Mouse (Mus musculus) urinary bladder, postnatal 36 days (tissue): ENCODE measurements at regions not wholly inside any gene's neighbourhood (a gene's known extent, or its start where the extent isn't known, plus 50 kb on each side); places are given as distances from the start of the nearest gene placed in this dataset.

Experiments used
- DNase-seq, 2 experiments: peaks; one replicate each; pipeline ENCODE4 v3.0.0; 2022; ENCODE audit warnings: low spot score in 2 of 2, mixed read lengths in 1 of 2

GRCm38 (mm10) chr5:46092549-46092948 is 235.1 kb upstream of the Lcorl start:
- no peak for DNase-seq

DNA sequence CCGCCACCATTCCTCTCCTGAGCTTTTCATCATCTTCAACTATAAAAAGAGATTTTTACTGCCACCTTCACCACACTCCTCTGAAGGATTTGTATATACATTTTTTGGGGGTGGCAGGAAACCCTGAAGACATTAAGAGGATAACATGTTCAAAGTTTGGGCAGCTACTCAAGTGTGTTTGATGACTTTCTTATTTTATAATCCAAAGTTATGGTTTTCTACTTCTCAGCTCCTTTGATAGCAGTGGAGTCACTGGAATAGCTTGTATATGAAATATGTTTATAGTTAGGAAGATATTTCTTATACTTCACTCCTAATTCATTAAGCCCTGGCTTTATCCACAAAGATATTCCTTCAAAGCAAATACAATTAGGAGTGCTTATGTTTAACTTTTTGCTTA is 229.5 kb upstream of the Lcorl start:
- DNase-seq, result no peak

DNA sequence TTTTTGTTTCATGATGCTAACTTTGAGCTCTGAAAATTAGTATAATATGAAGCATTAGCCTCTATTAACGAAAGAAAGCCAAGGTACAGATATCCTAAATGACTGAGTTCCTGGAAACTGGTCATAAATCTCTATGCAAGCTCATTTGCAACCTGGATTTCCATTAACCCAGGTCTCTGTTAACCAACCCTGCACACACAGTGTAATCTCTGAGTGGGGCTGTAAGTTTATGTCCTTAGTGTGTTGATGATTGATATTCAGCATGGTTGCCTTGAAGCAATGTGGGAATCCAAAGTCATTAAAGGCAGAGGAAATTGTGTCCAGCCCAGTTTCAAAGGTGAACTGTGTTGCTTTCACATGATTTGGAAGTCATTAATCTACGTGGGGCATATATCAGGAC is 225.9 kb upstream of the Lcorl start:
- DNase-seq, result no peak

- no peak for DNase-seq
Measured at GRCm38 (mm10) chr5:46073744-46074143, 216.3 kb upstream of the Lcorl start.

DNA sequence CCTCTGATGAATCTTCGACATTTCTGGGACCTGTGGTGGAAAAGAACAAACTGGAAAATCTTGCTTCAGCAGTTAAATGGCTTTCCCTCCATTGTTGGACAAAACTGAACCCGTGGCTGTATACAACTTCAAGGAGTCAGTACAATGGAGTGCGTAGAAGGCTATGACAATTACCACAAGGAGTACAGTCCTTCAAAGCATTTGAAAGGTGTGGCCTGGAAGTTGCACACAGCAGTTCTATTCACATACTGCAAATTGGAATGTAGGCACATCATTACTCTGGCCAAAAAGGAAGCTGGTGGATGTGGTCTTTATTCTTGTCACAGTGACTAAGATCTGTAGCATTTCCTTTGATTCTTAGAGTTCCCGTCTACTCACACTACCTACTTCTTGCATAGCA is 215.7 kb upstream of the Lcorl start:
- DNase-seq, result no peak

- DNase-seq, result no peak
Measured at GRCm38 (mm10) chr5:46059910-46060309, 202.5 kb upstream of the Lcorl start.

GRCm38 (mm10) chr5:46054850-46055249 is 197.4 kb upstream of the Lcorl start:
- DNase-seq, result no peak

GRCm38 (mm10) chr5:46042684-46043348 is 185.4 kb upstream of the Lcorl start:
- no peak for DNase-seq

DNA sequence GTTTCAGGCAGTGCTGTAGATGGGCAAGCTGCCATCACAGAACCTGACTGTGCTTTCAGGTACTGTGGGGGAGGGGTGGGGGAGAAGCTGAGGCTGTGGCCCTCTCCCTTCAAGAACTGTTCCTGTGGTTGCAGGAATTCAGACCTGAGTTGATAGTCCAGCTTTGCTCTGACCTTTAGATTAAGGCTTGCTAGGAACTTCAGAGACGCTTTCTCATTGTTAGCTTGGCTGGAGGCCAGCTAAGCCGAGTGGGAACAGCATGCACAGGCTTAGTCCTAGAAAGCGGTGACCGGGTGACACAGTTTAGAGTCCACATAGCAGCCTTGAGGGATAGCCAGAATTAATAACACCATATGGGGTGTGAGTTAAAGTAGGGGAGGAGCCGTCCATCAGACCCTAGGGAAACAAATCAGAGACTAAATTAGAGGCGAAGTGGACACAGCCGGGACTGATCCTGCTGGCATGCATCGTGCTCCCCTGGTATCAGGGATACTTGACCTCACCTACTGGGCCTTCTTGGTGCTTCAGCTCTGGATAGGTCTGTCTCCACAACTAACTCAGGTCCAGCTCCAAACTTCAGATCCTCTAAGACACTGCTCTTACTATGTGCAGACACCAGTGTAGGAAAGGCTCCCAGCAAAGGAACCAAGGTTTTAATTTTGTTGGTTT is 175.7 kb upstream of the Lcorl start:
- peak; percentile 56 to 70 for DNase-seq

DNA sequence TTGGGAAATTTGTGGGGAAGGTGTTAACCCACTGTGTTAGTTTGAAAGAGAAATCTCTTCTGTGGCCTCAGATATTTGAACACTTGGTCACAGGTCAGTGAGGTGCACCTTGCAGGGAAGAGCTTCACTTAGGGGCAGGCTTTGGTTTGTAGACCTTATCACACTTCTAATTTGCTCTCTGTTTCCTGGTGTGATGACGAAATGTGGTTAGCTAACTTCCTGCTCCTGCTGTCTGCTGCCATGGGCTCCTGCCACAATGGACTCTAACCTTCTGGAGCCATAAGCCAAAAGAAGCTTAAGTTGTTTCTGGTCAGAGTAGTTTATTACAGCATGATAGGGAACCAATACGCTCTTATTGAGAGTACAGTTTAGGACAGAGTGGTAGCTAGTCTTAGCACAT is 174.8 kb upstream of the Lcorl start:
- no peak for DNase-seq

DNA sequence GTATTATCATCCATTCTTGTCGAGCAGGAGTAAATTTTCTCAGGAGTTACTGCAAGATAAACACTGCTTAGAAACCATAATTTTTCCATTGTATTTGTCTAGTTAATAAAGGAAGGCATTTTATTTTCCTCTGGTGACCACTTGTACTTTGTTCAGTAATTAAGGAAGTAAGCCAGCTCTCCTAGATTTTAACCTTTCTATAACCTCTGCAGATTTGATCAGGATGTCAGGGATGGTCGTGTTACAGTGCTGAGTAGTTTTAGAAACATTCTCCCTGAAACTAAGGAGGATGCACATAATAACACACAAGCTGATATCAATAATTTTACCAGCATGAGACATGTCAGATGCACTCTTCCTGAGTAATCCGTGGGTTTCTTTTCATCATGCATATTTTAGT is 166.7 kb upstream of the Lcorl start:
- no peak for DNase-seq

DNA sequence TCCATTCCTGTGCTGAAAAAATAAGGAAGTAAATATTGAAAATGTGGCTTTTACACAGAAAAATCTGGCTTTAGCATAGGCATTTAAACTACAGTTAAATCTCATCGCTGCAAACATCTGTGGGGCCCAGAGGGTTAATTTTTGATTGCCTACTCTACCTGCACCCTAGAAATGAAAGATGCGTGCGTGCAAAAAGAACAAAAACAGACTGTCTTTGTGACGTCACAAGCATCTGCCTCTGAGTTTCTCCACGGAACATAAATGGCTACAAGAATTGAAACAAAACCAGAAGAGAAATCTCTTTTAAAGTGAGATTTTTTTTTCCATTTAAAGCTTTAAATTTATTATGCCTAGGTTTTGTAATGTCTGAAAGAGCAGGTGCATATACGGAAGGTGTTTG is 166.0 kb upstream of the Lcorl start:
- DNase-seq, result no peak

DNA sequence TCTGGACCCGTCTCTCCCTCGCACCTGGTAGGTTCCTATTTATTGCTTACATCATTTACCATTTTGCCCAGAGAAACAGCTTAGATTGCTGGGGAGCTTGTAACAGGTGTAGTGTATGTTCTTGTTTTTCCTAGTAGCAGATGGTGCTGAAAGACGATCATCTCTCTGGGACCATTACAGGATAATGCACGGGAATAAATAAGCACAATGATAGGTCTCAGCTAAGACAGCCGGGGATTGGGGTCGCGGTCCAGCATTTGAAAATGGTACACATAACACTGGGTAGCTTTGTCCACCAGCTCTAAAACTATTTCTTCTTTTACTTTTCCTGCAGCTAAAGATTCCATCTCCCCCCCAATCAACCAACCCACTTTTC is 164.6 kb upstream of the Lcorl start:
- no peak for DNase-seq

DNA sequence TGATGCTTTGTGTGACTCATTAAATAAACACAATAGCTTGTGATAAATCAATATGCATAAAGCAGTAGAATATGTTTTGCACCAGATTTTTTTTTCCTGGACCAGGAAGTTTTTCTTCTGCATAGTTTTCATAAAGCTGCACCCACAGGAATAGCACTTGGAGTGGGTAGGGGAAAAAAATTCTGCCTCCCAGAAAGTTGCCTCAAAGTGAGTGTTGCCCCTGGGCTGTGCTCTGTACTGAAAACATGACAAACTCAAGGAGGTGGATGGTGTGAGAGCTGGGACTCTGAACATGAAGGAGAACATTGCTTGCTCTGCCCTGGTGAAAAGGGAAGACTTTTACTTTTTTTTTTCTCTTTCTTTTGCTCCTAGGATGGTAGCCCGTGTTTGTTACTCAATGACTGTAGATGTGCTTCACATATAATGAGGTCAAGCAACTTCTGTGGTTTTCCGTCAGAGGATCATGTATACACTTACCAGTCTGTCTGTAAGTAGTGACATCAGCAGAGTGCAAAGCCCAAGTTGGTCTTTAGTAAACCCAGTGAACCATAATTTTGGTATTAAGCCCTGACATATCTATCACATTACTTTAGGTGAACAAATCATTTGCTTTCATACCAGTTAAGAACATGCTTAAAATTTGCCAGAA is 164.1 kb upstream of the Lcorl start:
- no peak for DNase-seq

GRCm38 (mm10) chr5:46020175-46020574 is 162.8 kb upstream of the Lcorl start:
- no peak for DNase-seq

GRCm38 (mm10) chr5:46007446-46007845 is 150.0 kb upstream of the Lcorl start:
- DNase-seq, result no peak

DNA sequence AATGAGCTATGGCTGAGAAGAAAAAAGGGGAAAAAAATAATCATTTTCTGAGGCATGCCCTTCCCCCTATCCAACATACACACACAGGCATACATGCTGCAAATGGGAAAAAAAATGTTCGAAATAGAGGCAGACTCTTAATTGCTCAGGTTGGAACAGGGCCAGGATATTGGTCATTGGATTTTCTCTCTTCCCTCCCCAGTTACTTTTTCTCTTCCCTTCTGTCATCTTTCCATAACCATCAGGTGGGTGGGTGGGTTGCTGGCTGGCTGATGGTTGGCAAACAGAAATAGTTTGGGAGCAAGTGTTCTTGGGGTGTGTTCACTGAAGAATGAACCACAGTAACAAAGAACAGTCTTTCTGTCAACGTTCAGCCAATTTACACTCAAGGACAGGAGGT is 149.3 kb upstream of the Lcorl start:
- DNase-seq, result no peak

- DNase-seq, result no peak
Measured at GRCm38 (mm10) chr5:46006228-46006627, 148.8 kb upstream of the Lcorl start.

GRCm38 (mm10) chr5:46005631-46006030 is 148.2 kb upstream of the Lcorl start:
- no peak for DNase-seq

DNA sequence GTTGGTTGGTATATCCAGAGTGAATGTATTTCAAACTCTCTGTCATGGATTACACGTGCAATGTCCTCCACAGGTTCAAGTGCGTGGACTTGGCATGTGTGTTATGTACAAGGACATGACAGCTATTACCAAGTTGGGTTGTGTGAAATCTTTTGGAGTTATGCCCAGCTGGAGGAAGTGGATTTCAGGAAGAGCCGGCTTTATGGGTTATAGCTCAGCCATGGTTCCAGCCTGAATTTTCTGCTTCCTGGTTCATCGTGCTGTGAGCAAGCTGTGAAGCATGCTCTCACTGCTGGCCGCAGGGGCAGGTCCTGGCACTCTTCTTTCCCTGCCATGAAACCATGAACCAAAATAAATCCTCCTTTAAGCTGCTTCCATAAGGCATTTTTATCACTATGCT is 144.6 kb upstream of the Lcorl start:
- no peak for DNase-seq

- no peak for DNase-seq
Measured at GRCm38 (mm10) chr5:45957766-45958165, 100.4 kb upstream of the Lcorl start.

DNA sequence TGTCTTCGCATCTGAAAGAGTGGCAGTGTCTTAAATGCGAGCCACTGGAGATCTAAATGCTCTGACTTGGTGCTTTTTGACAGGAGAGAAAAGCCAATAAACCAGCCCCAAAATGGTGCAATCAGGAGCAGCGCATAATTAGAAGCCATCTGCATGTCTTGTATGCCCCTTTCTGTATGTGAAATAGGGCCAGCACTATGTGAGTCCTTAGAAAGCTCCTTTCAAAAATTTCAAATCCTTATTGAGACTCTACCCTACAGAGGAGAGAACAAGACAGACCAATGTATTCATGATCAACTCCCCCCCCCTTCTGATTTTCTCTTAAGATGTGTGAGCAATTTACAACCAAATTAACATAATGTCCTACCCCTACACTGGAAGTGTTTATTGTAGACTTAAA is 86.6 kb upstream of the Lcorl start:
- no peak for DNase-seq

DNA sequence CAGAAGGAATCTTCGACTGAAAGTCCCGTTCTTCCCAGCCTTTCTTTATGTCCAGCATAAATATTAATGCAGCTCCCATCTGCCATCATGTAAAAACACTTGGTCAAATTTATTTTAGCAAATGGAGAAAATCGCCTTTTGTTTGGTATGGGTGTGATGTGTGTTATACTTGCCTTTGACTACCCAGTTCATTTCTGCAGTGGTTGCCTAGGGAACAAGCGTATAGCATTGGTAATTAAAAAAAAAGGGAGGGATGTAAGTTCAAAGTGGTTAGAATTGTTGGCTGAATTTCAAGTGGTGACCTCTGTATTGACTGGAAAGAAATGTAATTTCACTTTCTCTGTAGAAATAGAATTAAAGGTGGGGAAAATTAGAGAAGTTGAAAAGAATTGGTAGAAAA is 75.6 kb upstream of the Lcorl start:
- DNase-seq, result no peak
